8 mouse cellular contexts compared by ENCODE assay signal in genomic region chr7:139368722-139369380, GRCm38 (mm10). TPM values are rescaled to one million over a fixed set of nuclear protein-coding genes. Genes with fewer than 3 reads are reported as not detected.
A peak's percentile ranks its signal among the peaks of the same experiment; 100 is the strongest.
DNase-seq lines count a peak whose midpoint lies in the region; ATAC-seq lines count a peak whose summit lies in the region.

No protein-coding gene starts in this region.

- peak overlapping the region; percentile 90 for H3K27ac ChIP-seq in embryonic facial prominence, embryonic 14.5 days (replicated peaks; ENCODE audit: low read depth, low read length)
- H3K27ac ChIP-seq in heart, embryonic 14.5 days (replicated peaks in 1 of 2; ENCODE audit: control insufficient read depth in 1 of 2, insufficient read depth in 1 of 2, low read depth in 2 of 2, low read length in 2 of 2): peak overlapping the region; percentile 96 to 97

- H3K4me1 ChIP-seq in embryonic facial prominence, embryonic 14.5 days (ENCODE audit: control insufficient read depth, insufficient read depth, low read length): peaks cover 36% of the 10 kb centered on the region
- H3K4me1 ChIP-seq in heart, embryonic 14.5 days (ENCODE audit: control insufficient read depth in 2 of 2, insufficient read depth in 2 of 2, low read length in 2 of 2): peaks cover 65% of the 10 kb centered on the region in 2 experiments

- peak overlapping the region; percentile 43; the same call in 1 of the 2 replicates for H3K9ac ChIP-seq in embryonic facial prominence, embryonic 14.5 days (ENCODE audit: low read depth, low read length)
- peak overlapping the region; percentile 66 for H3K9ac ChIP-seq in heart, embryonic 14.5 days (ENCODE audit: low read length)

- H3K9me3 ChIP-seq in embryonic facial prominence, embryonic 14.5 days (ENCODE audit: control insufficient read depth, low read length): no peaks in the 10 kb centered on the region
- H3K9me3 ChIP-seq in heart, embryonic 14.5 days (ENCODE audit: control insufficient read depth, low read length): no peaks in the 10 kb centered on the region

- ATAC-seq in cerebellum, adult (ENCODE audit: insufficient number of reproducible peaks, low FRiP score, low TSS enrichment): no peak
- ATAC-seq in embryonic facial prominence, embryonic 14.5 days (ENCODE audit: low read depth): peak; percentile 63
- peak; percentile 15; the same call in 1 of the 2 replicates for ATAC-seq in heart, embryonic 14.5 days (ENCODE audit: insufficient number of reproducible peaks, insufficient read depth, low FRiP score, low read depth)

- WGBS in embryonic facial prominence, embryonic 14.5 days: 31% methylated on average over 14 of the region's 14 CpGs
- WGBS in heart, embryonic 14.5 days: 15% methylated on average over 14 of the region's 14 CpGs

- peak; percentile 53 for DNase-seq in cerebellum, adult 11 months
- DNase-seq in ZHBTc4 (ENCODE audit: low read depth, low spot score): peak; percentile 25
- peak; percentile 88 for DNase-seq in embryonic facial prominence, embryonic 14.5 days (ENCODE audit: low spot score)
- DNase-seq in kidney, postnatal 36 days: peak; percentile 82 to 89
- peak; percentile 66 to 89 for DNase-seq in lung, postnatal 4 days
- no peak for DNase-seq in c-Kit-positive CD71-positive TER-119-positive erythroid progenitor cells, embryonic 14.5 days (ENCODE audit: low spot score)

- no peak overlapping the region for H3K4me2 ChIP-seq in embryonic facial prominence, embryonic 14.5 days (ENCODE audit: low read depth, low read length)
- peak overlapping the region; percentile 28; the same call in 1 of the 2 replicates for H3K4me2 ChIP-seq in heart, embryonic 14.5 days (ENCODE audit: low read length)

- no peaks in the 10 kb centered on the region for H3K27me3 ChIP-seq in embryonic facial prominence, embryonic 14.5 days (replicated peaks; ENCODE audit: control insufficient read depth, insufficient read depth, low read length)
- H3K27me3 ChIP-seq in heart, embryonic 14.5 days (ENCODE audit: control insufficient read depth, insufficient read depth, low read length): no peaks in the 10 kb centered on the region

- no peak overlapping the region for H3K4me3 ChIP-seq in embryonic facial prominence, embryonic 14.5 days (ENCODE audit: low read depth, low read length)
- no peak overlapping the region for H3K4me3 ChIP-seq in heart, embryonic 14.5 days (ENCODE audit: control insufficient read depth in 1 of 2, insufficient read depth in 1 of 2, low read depth in 1 of 2, low read length in 2 of 2)

- H3K36me3 ChIP-seq in embryonic facial prominence, embryonic 14.5 days (ENCODE audit: control insufficient read depth, insufficient read depth, low read length): no peaks in the 10 kb centered on the region
- H3K36me3 ChIP-seq in heart, embryonic 14.5 days (ENCODE audit: control insufficient read depth, insufficient read depth, low read length): no peaks in the 10 kb centered on the region

RNA-seq across cellular contexts. Expression of gene Inpp5a, which starts 20.1 kb away (rescaled TPM):
- 39.3 and 41.6 TPM in 2 replicates for polyA plus RNA-seq in embryonic facial prominence, embryonic 14.5 days (2014; fragmentation: Nextera tagmentation; extraction: Ambion mirVana)
- 89.9 and 93.9 TPM in 2 replicates for polyA plus RNA-seq in heart, embryonic 14.5 days (2014; fragmentation: Nextera tagmentation; extraction: Ambion mirVana)
